ENCODE assay signal across 29 mouse cellular contexts in genomic region chr11:113737553-113737854, GRCm38 (mm10). TPM values are rescaled to one million over a fixed set of nuclear protein-coding genes. Genes with fewer than 3 reads are reported as not detected.
DNase-seq lines count a peak whose midpoint lies in the region; ATAC-seq and TF ChIP-seq lines count a peak whose summit lies in the region.
"Had no signal": no experiment of that assay in that cellular context is flagged by ENCODE, and none has a peak within 500 bp of the region (broad histone marks: within the 10 kb centered on the region; RNA-seq: fewer than 3 reads in every experiment).

No protein-coding gene starts in this region.

- no peak overlapping the region for H3K4me3 ChIP-seq in liver, postnatal 0 days (ENCODE audit: low read depth, low read length)
- peak overlapping the region; percentile 44; the same call in 1 of the 2 replicates for H3K4me3 ChIP-seq in G1E (ENCODE audit: low read depth, low read length)
- H3K4me3 ChIP-seq: embryonic facial prominence, embryonic 10.5 days; embryonic facial prominence, embryonic 15.5 days; forebrain, embryonic 13.5 days; heart, adult 2 months; heart, embryonic 13.5 days; hindbrain, embryonic 10.5 days; hindbrain, embryonic 15.5 days; kidney, embryonic 15.5 days had no signal

- no peaks in the 10 kb centered on the region for H3K27me3 ChIP-seq in liver, postnatal 0 days (ENCODE audit: insufficient read depth, low read length)
- H3K27me3 ChIP-seq in G1E (ENCODE audit: insufficient read depth, low read length), result no peaks in the 10 kb centered on the region
- H3K27me3 ChIP-seq: embryonic facial prominence, embryonic 15.5 days; forebrain, embryonic 13.5 days; heart, embryonic 13.5 days; hindbrain, embryonic 15.5 days; kidney, embryonic 15.5 days had no signal

- H3K4me1 ChIP-seq in liver, postnatal 0 days (ENCODE audit: insufficient read depth), result peaks cover 50% of the 10 kb centered on the region
- peaks cover 68% of the 10 kb centered on the region for H3K4me1 ChIP-seq in G1E (ENCODE audit: insufficient read depth, low read depth, low read length)

- H3K36me3 ChIP-seq in liver, postnatal 0 days (replicated peaks; ENCODE audit: insufficient read depth, low read length), result peaks cover 8% of the 10 kb centered on the region
- H3K36me3 ChIP-seq in G1E (replicated peaks), result peaks cover 94% of the 10 kb centered on the region
- H3K36me3 ChIP-seq: hindbrain, embryonic 15.5 days had no signal

- TF ChIP-seq EP300 in liver, postnatal 0 days (IDR thresholded peaks at IDR 0.05; ENCODE audit: low read depth), result no peak

- intact Hi-C loops in heart, postnatal 25 days (cut with DNase I), result loop anchor here (1.0 kb wide), 1 partner anchor 12 kb away; no protein-coding TSS in a partner anchor

- DNase-seq in heart, adult 11 months, result peak; percentile 91
- DNase-seq in heart, postnatal 25 days (ENCODE audit: low spot score), result no peak
- no peak for DNase-seq in liver, postnatal 0 days
- DNase-seq in liver, result no peak
- no peak for DNase-seq in G1E (ENCODE audit: low spot score)
- DNase-seq in spleen, postnatal 36 days (ENCODE audit: low spot score in 2 of 2), result no peak
- DNase-seq: adrenal gland, postnatal 14 days; cerebellum, adult 2 months; cerebellum, postnatal 14 days; gastrocnemius, postnatal 36 days; heart, postnatal 10 days; kidney, adult 11 months; right cerebral cortex, postnatal 25 days; thymus, postnatal 14 days had no signal

- H3K27ac ChIP-seq in liver, postnatal 0 days (ENCODE audit: low read depth), result no peak overlapping the region
- H3K27ac ChIP-seq: embryonic facial prominence, embryonic 10.5 days; embryonic facial prominence, embryonic 15.5 days; forebrain, embryonic 13.5 days; heart, adult 2 months; heart, embryonic 13.5 days; hindbrain, embryonic 10.5 days; hindbrain, embryonic 15.5 days had no signal

- H3K4me2 ChIP-seq in liver, postnatal 0 days (ENCODE audit: low read depth, low read length), result no peak overlapping the region
- H3K4me2 ChIP-seq: embryonic facial prominence, embryonic 15.5 days; forebrain, embryonic 13.5 days; heart, embryonic 13.5 days; hindbrain, embryonic 15.5 days; kidney, embryonic 15.5 days; midbrain, embryonic 11.5 days had no signal

- H3K9me3 ChIP-seq in liver, postnatal 0 days (ENCODE audit: low read length), result no peaks in the 10 kb centered on the region
- no peaks in the 10 kb centered on the region for H3K9me3 ChIP-seq in G1E (replicated peaks)
- H3K9me3 ChIP-seq: embryonic facial prominence, embryonic 10.5 days; embryonic facial prominence, embryonic 15.5 days; forebrain, embryonic 13.5 days; heart, embryonic 13.5 days; hindbrain, embryonic 10.5 days; hindbrain, embryonic 15.5 days; kidney, embryonic 15.5 days had no signal

- TF ChIP-seq CTCF in liver, postnatal 0 days (IDR thresholded peaks at IDR 0.05; ENCODE audit: low read depth), result no peak
- TF ChIP-seq CTCF in G1E (IDR thresholded peaks at IDR 0.05; ENCODE audit: low read depth, low read length), result no peak

- H3K9ac ChIP-seq in liver, postnatal 0 days (replicated peaks), result 0 out of 2 replicates have a peak overlapping the region, but pooled peaks have one; percentile 11
- H3K9ac ChIP-seq: embryonic facial prominence, embryonic 15.5 days; forebrain, embryonic 13.5 days; hindbrain, embryonic 15.5 days; kidney, embryonic 15.5 days had no signal

- WGBS in liver, postnatal 0 days (ENCODE audit: insufficient replicate concordance), result 70% methylated on average over 3 of the region's 3 CpGs

- no peak for ATAC-seq in liver, postnatal 0 days
- ATAC-seq in G1E (ENCODE audit: extremely low read depth, insufficient number of reproducible peaks, low FRiP score, poor library complexity, severe bottlenecking), result no peak
- peak; percentile 15; the same call in 1 of the 2 replicates for ATAC-seq in common myeloid progenitor, adult 5-6 weeks (replicated peaks; ENCODE audit: low read depth, poor library complexity, severe bottlenecking)
- ATAC-seq: forebrain, embryonic 13.5 days; inflammation-experienced regulatory T-cells, adult 6 months; midbrain, embryonic 16.5 days had no signal

RNA-seq across cellular contexts. Expression of gene Cdc42ep4, which starts 14.2 kb away (rescaled TPM):
- total RNA-seq in heart, postnatal 25 days (2021), result 10 to 100 TPM; 12.5 to 17.7 TPM
- polyA plus RNA-seq in liver, postnatal 0 days (2015; fragmentation: Nextera tagmentation; extraction: Ambion mirVana), result 12.4 and 13.7 TPM in 2 replicates
- total RNA-seq in G1E (2014; fragmentation: Nextera tagmentation) (11.6 and 38.6 TPM in 2 replicates), G1E (2017) (10.6 and 10.8 TPM in 2 replicates)
- 20.2 and 22.8 TPM in 2 replicates for polyA plus RNA-seq in G1E (2012)
- 10.9 and 12.4 TPM in 2 replicates for total RNA-seq in common myeloid progenitor, adult 5-6 weeks (2017)

RNA-seq across cellular contexts. Expression of gene Cpsf4l, which starts 27.7 kb away (rescaled TPM):
- not detected for total RNA-seq in heart, postnatal 25 days (2021)
- 0.38 and 0.46 TPM in 2 replicates for polyA plus RNA-seq in liver, postnatal 0 days (2015; fragmentation: Nextera tagmentation; extraction: Ambion mirVana)
- total RNA-seq in G1E (2014; fragmentation: Nextera tagmentation), result not detected in 2 replicates
- total RNA-seq in G1E (2017), result not detected in 2 replicates
- not detected in 2 replicates for polyA plus RNA-seq in G1E (2012)
- total RNA-seq in common myeloid progenitor, adult 5-6 weeks (2017), result not detected in 2 replicates
- total RNA-seq: gastrocnemius, postnatal 36 days; heart, adult 2 months; heart, postnatal 10 days; layer of hippocampus, postnatal 10 days; MEL; neutrophil, adult 5-6 weeks had no signal
- polyA plus RNA-seq: heart, adult 2 months; inflammation-experienced regulatory T-cells, adult 6 months had no signal

RNA-seq across cellular contexts. Expression of gene D11Wsu47e, which starts 53.3 kb away (rescaled TPM):
- total RNA-seq in heart, postnatal 25 days (2021), result 1 to 10 TPM; 6.0 to 7.1 TPM
- 4.3 and 4.6 TPM in 2 replicates for polyA plus RNA-seq in liver, postnatal 0 days (2015; fragmentation: Nextera tagmentation; extraction: Ambion mirVana)
- total RNA-seq in G1E (2014; fragmentation: Nextera tagmentation), result 14.9 and 20.2 TPM in 2 replicates
- 14.0 and 16.1 TPM in 2 replicates for total RNA-seq in G1E (2017)
- polyA plus RNA-seq in G1E (2012), result 6.5 and 7.0 TPM in 2 replicates
- total RNA-seq in common myeloid progenitor, adult 5-6 weeks (2017), result 10.4 and 19.1 TPM in 2 replicates

RNA-seq across cellular contexts. Expression of gene Fam104a, which starts 53.5 kb away (rescaled TPM):
- 10 to 100 TPM; 13.9 to 15.0 TPM for total RNA-seq in heart, postnatal 25 days (2021)
- polyA plus RNA-seq in liver, postnatal 0 days (2015; fragmentation: Nextera tagmentation; extraction: Ambion mirVana), result 24.1 and 26.5 TPM in 2 replicates
- total RNA-seq in G1E (2014; fragmentation: Nextera tagmentation) (43.8 and 44.1 TPM in 2 replicates), G1E (2017) (35.8 and 35.9 TPM in 2 replicates)
- 111 and 150 TPM in 2 replicates for polyA plus RNA-seq in G1E (2012)
- 21.9 and 22.5 TPM in 2 replicates for total RNA-seq in common myeloid progenitor, adult 5-6 weeks (2017)
